Mouse (Mus musculus): ENCODE results near the gene Gm12790.
"Not testable (repeated sequence)": the region's sequence is repeated elsewhere in the genome, so short reads cannot be mapped to it uniquely, and the experiment has no call there.

Gene Gm12790

GRCm38 (mm10) chr4:101980949-101981348, at the start of gene Gm12790:
Gene Gm12790, minus strand, starts transcription at chr4:101981049.
- not testable (repeated sequence) for DNase-seq (ENCODE audit: low spot score in 2 of 2)

GRCm38 (mm10) chr4:102026619-102027018, 45.8 kb upstream of the Gm12790 start:
- DNase-seq (ENCODE audit: low spot score in 2 of 2): no peak

DNA sequence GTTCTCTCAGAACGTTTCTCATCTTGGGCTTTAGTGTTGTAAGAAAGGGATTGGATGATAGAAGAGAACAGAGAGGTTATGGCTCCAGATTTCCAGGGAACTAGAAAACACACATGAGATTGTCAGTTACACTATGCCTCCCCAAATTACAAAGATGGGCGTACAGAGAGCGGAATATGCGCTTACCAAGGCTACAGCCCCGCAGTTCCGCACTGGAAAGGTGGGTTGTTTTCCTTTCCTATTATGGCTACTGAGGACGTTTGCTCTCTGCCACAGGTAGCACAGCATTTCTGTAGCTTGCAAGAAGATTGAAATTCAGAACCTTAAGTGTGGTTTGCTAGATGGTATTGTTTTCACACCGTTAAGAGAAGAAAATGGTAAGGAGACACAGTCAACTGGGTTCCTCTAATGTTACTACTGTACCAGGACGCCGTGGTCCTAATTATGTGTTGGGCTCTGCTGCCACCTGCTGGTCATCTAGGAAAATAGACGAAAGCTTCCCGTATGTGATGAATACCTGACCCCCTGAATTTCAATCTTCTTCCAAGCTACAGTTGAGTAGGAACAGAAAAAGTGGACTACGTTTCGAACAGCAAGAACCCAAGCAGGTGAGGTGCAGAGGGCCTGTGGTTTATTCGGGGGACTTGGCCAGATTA, 17.5 kb upstream of the Gm12790 start:
- peak; percentile 7 to 49 for DNase-seq (ENCODE audit: low spot score in 2 of 2)

DNA sequence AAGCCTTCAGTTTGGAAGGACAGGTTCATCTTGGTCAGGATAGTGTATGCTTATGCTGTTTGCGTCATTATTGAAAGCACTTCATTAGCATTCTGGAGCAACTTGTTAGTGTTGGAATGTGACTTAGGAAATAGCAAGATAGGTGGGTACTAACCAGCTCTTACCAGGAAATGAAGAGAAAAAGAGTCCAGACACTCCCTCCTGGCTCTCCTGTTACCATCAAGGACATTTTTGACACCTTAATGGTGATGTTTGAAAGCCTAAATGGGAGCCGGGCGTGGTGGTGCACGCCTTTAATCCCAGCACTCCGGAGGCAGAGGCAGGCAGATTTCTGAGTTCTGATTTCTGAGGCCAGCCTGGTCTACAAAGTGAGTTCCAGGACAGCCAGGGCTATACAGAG, 16.6 kb upstream of the Gm12790 start:
- no peak for DNase-seq (ENCODE audit: low spot score in 2 of 2)

- not testable (repeated sequence) for DNase-seq (ENCODE audit: low spot score in 2 of 2)
Measured at GRCm38 (mm10) chr4:101986326-101986725, 5.5 kb upstream of the Gm12790 start, which contains the start of gene Gm12789. Gene Gm12789, plus strand, starts transcription at chr4:101986626.

DNA sequence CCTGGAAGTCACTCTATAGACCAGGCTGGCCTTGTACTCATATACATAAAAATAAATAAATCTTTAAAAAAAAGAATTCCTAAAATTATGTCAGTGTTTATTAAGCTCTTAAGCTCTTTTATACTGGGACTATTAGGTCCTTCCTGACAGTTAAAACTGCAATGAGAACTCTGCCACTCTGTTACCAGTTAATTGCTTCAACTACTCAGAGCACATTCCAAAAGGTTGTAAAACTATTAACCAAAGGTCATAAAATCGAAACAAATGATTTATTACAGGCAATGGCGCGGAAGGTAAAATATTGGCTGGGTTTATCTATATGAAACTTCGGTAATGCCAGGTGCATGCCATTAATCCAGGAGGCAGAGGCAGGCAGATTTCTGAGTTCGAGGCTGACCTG, 4.8 kb upstream of the Gm12790 start:
- DNase-seq (ENCODE audit: low spot score in 2 of 2): no peak

- not testable (repeated sequence) for DNase-seq (ENCODE audit: low spot score in 2 of 2)
Measured at GRCm38 (mm10) chr4:101940107-101940506, 40.7 kb downstream of the Gm12790 start, which contains the start of gene Gm12794. Gene Gm12794, plus strand, starts transcription at chr4:101940407.

Measured in heart, adult 9 months (tissue).